Comparison of ENCODE assay signal across 8 mouse cellular contexts in genomic region chr4:41731052-41731765, GRCm38 (mm10). TPM values are rescaled to one million over a fixed set of nuclear protein-coding genes. Genes with fewer than 3 reads are reported as not detected.
A peak's percentile ranks its signal among the peaks of the same experiment; 100 is the strongest.
DNase-seq lines count a peak whose midpoint lies in the region; ATAC-seq and TF ChIP-seq lines count a peak whose summit lies in the region.

Arid3c (minus strand) TSS chr4:41731142.

- 0 out of 2 replicates have a peak, but pooled peaks cover 8% of the 10 kb centered on the region for H3K4me1 ChIP-seq in heart, postnatal 0 days (ENCODE audit: control insufficient read depth, insufficient read depth)
- 0 out of 2 replicates have a peak, but pooled peaks cover 2% of the 10 kb centered on the region for H3K4me1 ChIP-seq in bone marrow macrophage, adult 2 months (ENCODE audit: control insufficient read depth, insufficient read depth, low read length)
- H3K4me1 ChIP-seq in hindbrain, postnatal 0 days (ENCODE audit: insufficient read depth, low read length): no peaks in the 10 kb centered on the region
- H3K4me1 ChIP-seq in midbrain, postnatal 0 days (ENCODE audit: insufficient read depth, low read length): peaks cover 5% of the 10 kb centered on the region; the same call in 1 of the 2 replicates

- H3K36me3 ChIP-seq in heart, postnatal 0 days (replicated peaks; ENCODE audit: control insufficient read depth, insufficient read depth, low read length): no peaks in the 10 kb centered on the region
- H3K36me3 ChIP-seq in hindbrain, postnatal 0 days (ENCODE audit: insufficient read depth, low read length): no peaks in the 10 kb centered on the region
- H3K36me3 ChIP-seq in midbrain, postnatal 0 days (ENCODE audit: insufficient read depth, low read length): no peaks in the 10 kb centered on the region

- intact Hi-C loops in left cerebral cortex, postnatal 14 days (cut with DNase I): no loop called here

- H3K4me2 ChIP-seq in heart, postnatal 0 days (ENCODE audit: low read depth, low read length): peak within 1 kb of the TSS; percentile 62
- peak within 1 kb of the TSS; percentile 68 for H3K4me2 ChIP-seq in hindbrain, postnatal 0 days (ENCODE audit: low read depth, low read length)
- H3K4me2 ChIP-seq in midbrain, postnatal 0 days (ENCODE audit: low read depth, low read length, poor library complexity, severe bottlenecking): peak within 1 kb of the TSS; percentile 91

- TF ChIP-seq POLR2A in bone marrow macrophage, adult 2 months (IDR thresholded peaks at IDR 0.05; ENCODE audit: borderline replicate concordance, low read depth, low read length): no peak

- H3K4me3 ChIP-seq in heart, postnatal 0 days (ENCODE audit: low read depth, low read length): peak within 1 kb of the TSS; percentile 46
- H3K4me3 ChIP-seq in bone marrow macrophage, adult 2 months (ENCODE audit: insufficient read depth, low read length): peak within 1 kb of the TSS; percentile 30
- H3K4me3 ChIP-seq in hindbrain, postnatal 0 days (ENCODE audit: low read length): peak within 1 kb of the TSS; percentile 40
- H3K4me3 ChIP-seq in midbrain, postnatal 0 days (ENCODE audit: low read depth, low read length): peak within 1 kb of the TSS; percentile 43

- DNase-seq in heart, postnatal 0 days (ENCODE audit: low spot score): no peak
- DNase-seq in heart, postnatal 4 days: no peak
- no peak for DNase-seq in hindbrain, postnatal 0 days (ENCODE audit: low spot score)
- DNase-seq in midbrain, postnatal 0 days (ENCODE audit: low spot score): peak; percentile 14
- DNase-seq in left cerebral cortex, postnatal 14 days (ENCODE audit: low spot score in 2 of 2): no peak
- DNase-seq in spleen, adult 12 weeks (ENCODE audit: low spot score): no peak

- TF ChIP-seq EP300 in heart, postnatal 0 days (IDR thresholded peaks at IDR 0.05; ENCODE audit: low read depth): no peak

- H3K9me3 ChIP-seq in heart, postnatal 0 days (replicated peaks; ENCODE audit: control insufficient read depth, low read length): no peaks in the 10 kb centered on the region
- H3K9me3 ChIP-seq in hindbrain, postnatal 0 days (ENCODE audit: low read length): no peaks in the 10 kb centered on the region
- no peaks in the 10 kb centered on the region for H3K9me3 ChIP-seq in midbrain, postnatal 0 days (ENCODE audit: low read length)

- ATAC-seq in heart, postnatal 0 days (ENCODE audit: insufficient read depth, low read depth): peak; percentile 52; the same call in 1 of the 2 replicates
- peak; percentile 33; the same call in 1 of the 2 replicates for ATAC-seq in hindbrain, postnatal 0 days
- ATAC-seq in midbrain, postnatal 0 days (ENCODE audit: low FRiP score): 0 out of 2 replicates have a peak, but pooled peaks have one; percentile 16
- no peak for ATAC-seq in frontal cortex, adult (ENCODE audit: low TSS enrichment)

- no peak within 1 kb of the TSS for H3K9ac ChIP-seq in heart, postnatal 0 days (replicated peaks; ENCODE audit: low read depth, low read length)
- H3K9ac ChIP-seq in hindbrain, postnatal 0 days (replicated peaks; ENCODE audit: low read length): peak within 1 kb of the TSS; percentile 41; the same call in 1 of the 2 replicates
- H3K9ac ChIP-seq in midbrain, postnatal 0 days (replicated peaks; ENCODE audit: low read length, poor library complexity, severe bottlenecking): peak within 1 kb of the TSS; percentile 50; the same call in 1 of the 2 replicates

- WGBS in heart, postnatal 0 days: 2% methylated on average over 44 of the region's 50 CpGs
- under 1% methylated on average over 50 of the region's 50 CpGs for WGBS in hindbrain, postnatal 0 days
- 2% methylated on average over 44 of the region's 50 CpGs for WGBS in midbrain, postnatal 0 days

- H3K27me3 ChIP-seq in heart, postnatal 0 days (ENCODE audit: control insufficient read depth, insufficient read depth, low read length): peaks cover 68% of the 10 kb centered on the region
- peaks cover 24% of the 10 kb centered on the region for H3K27me3 ChIP-seq in hindbrain, postnatal 0 days (ENCODE audit: insufficient read depth, low read length)
- peaks cover 58% of the 10 kb centered on the region for H3K27me3 ChIP-seq in midbrain, postnatal 0 days (ENCODE audit: insufficient read depth, low read length)

- no peak for TF ChIP-seq CTCF in heart, postnatal 0 days (IDR thresholded peaks at IDR 0.05; ENCODE audit: low read depth)
- no peak for TF ChIP-seq CTCF in bone marrow macrophage, adult 2 months (IDR thresholded peaks at IDR 0.05; ENCODE audit: low read depth, low read length)
- TF ChIP-seq CTCF in hindbrain, postnatal 0 days (IDR thresholded peaks at IDR 0.05; ENCODE audit: low read depth): no peak
- TF ChIP-seq CTCF in midbrain, postnatal 0 days (IDR thresholded peaks at IDR 0.05): no peak

- no peak within 1 kb of the TSS for H3K27ac ChIP-seq in heart, postnatal 0 days (ENCODE audit: low read depth)
- H3K27ac ChIP-seq in bone marrow macrophage, adult 2 months (ENCODE audit: insufficient read depth, low read depth, low read length): no peak within 1 kb of the TSS
- no peak within 1 kb of the TSS for H3K27ac ChIP-seq in hindbrain, postnatal 0 days
- no peak within 1 kb of the TSS for H3K27ac ChIP-seq in midbrain, postnatal 0 days (ENCODE audit: low read depth, low read length)

RNA-seq across cellular contexts. Expression of gene Arid3c, which starts in this region (rescaled TPM):
- not detected in 2 replicates for total RNA-seq in heart, postnatal 0 days (2014; rRNA removed; ENCODE audit: low replicate concordance)
- polyA plus RNA-seq in heart, postnatal 0 days (2015; fragmentation: Nextera tagmentation; extraction: Ambion mirVana): not detected in 2 replicates
- not detected for total RNA-seq in heart, postnatal 4 days (2021)
- polyA plus RNA-seq in bone marrow macrophage, adult 2 months (2012; ENCODE audit: insufficient read depth, insufficient read length, missing spikeins): not detected in 2 replicates
- 0.22 and 2.1 TPM in 2 replicates for total RNA-seq in hindbrain, postnatal 0 days (2014; rRNA removed)
- 0.68 and 0.99 TPM in 2 replicates for polyA plus RNA-seq in hindbrain, postnatal 0 days (2015; fragmentation: Nextera tagmentation; extraction: Ambion mirVana)
- 0.27 and 0.33 TPM in 2 replicates for total RNA-seq in midbrain, postnatal 0 days (2014; rRNA removed)
- 0.42 and 0.48 TPM in 2 replicates for polyA plus RNA-seq in midbrain, postnatal 0 days (2015; fragmentation: Nextera tagmentation; extraction: Ambion mirVana)
- under 1 TPM; 0.38 to 0.48 TPM for total RNA-seq in left cerebral cortex, postnatal 14 days (2021)

Comparison
In these comparisons a context has a peak if more than half of its experiments do, and no peak if none do; other contexts are left out.
1. Peak in ATAC-seq, H3K4me3 ChIP-seq and H3K4me2 ChIP-seq in heart, postnatal 0 days; RNA of the gene not detected or under 1 TPM.
2. Peak in DNase-seq, ATAC-seq, H3K4me3 ChIP-seq, H3K9ac ChIP-seq and H3K4me2 ChIP-seq in midbrain, postnatal 0 days; RNA of the gene not detected or under 1 TPM.